Mouse (Mus musculus): Measurements from ENCODE around the gene Commd7. TPM values are rescaled to one million over a fixed set of nuclear protein-coding genes. Genes with fewer than 3 reads are reported as not detected.
"Not testable (repeated sequence)": the region's sequence is repeated elsewhere in the genome, so short reads cannot be mapped to it uniquely, and the experiment has no call there.

Gene Commd7
- polyA plus RNA-seq, 2 experiments = 34.4 to 70.4 TPM

- DNase-seq (ENCODE audit: low spot score) = no peak
- Histone ChIP-seq H3K4me1 (ENCODE audit: control insufficient read depth, insufficient read depth, low read length) (no peaks in the 10 kb centered on the region), H3K4me3 (replicated peaks; ENCODE audit: low read length) (no peak overlapping the region), H3K36me3 (ENCODE audit: control insufficient read depth, insufficient read depth, low read length) (peaks cover 8% of the 10 kb centered on the region), H3K9me3 (ENCODE audit: control insufficient read depth, low read length) (no peaks in the 10 kb centered on the region), H3K9ac (ENCODE audit: low read depth, low read length, severe bottlenecking) (no peak overlapping the region), H3K27ac (replicated peaks; ENCODE audit: low read depth, low read length) (no peak overlapping the region), H3K4me2 (replicated peaks; ENCODE audit: low read depth, low read length, severe bottlenecking) (no peak overlapping the region), H3K27me3 (ENCODE audit: control insufficient read depth, insufficient read depth, low read length) (no peaks in the 10 kb centered on the region)
- WGBS = 85% methylated on average over 2 of the region's 2 CpGs
- no peak for ATAC-seq (ENCODE audit: low FRiP score, low read depth)
- TF ChIP-seq POLR2A (IDR thresholded peaks at IDR 0.05; ENCODE audit: borderline replicate concordance, extremely low read depth, insufficient read depth, insufficient read length) = no peak
Observed at GRCm38 (mm10) chr2:153672619-153673018, 40.0 kb upstream of the Commd7 start.

DNA sequence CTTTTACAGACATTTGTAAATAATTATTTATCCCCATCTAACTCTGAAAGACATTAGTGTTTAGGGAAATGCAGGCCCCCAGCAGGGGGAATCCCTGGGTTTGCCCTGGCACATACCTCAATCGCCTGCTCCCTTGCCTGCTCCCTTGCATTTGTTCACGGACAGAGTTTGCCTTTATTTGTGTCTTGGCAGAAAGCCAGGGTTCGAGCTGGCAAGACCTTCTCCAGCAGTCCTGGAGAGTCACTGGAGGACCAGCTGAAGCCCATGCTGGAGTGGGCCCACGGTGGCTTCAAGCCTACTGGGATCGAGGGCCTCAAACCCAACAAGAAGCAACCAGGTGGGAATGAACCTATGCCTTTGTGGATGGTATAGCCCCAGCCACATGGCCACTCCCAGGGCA lies 37.5 kb upstream of the Commd7 start:
- Histone ChIP-seq H3K9ac (ENCODE audit: low read depth, low read length, severe bottlenecking) (no peak overlapping the region), H3K4me3 (replicated peaks; ENCODE audit: low read length) (no peak overlapping the region), H3K9me3 (ENCODE audit: control insufficient read depth, low read length) (no peaks in the 10 kb centered on the region), H3K4me2 (replicated peaks; ENCODE audit: low read depth, low read length, severe bottlenecking) (no peak overlapping the region), H3K4me1 (ENCODE audit: control insufficient read depth, insufficient read depth, low read length) (no peaks in the 10 kb centered on the region), H3K36me3 (ENCODE audit: control insufficient read depth, insufficient read depth, low read length) (peaks cover 20% of the 10 kb centered on the region), H3K27me3 (ENCODE audit: control insufficient read depth, insufficient read depth, low read length) (no peaks in the 10 kb centered on the region), H3K27ac (replicated peaks; ENCODE audit: low read depth, low read length) (no peak overlapping the region)
- TF ChIP-seq POLR2A (IDR thresholded peaks at IDR 0.05; ENCODE audit: borderline replicate concordance, extremely low read depth, insufficient read depth, insufficient read length) = no peak
- no peak for ATAC-seq (ENCODE audit: low FRiP score, low read depth)
- DNase-seq (ENCODE audit: low spot score) = no peak
- 61% methylated on average over 5 of the region's 5 CpGs for WGBS

- no peaks in the 10 kb centered on the region for H3K9me3 ChIP-seq (ENCODE audit: control insufficient read depth, low read length)
- H3K4me1 ChIP-seq (ENCODE audit: control insufficient read depth, insufficient read depth, low read length) = no peaks in the 10 kb centered on the region
- no peak for ATAC-seq (ENCODE audit: low FRiP score, low read depth)
- H3K27me3 ChIP-seq (ENCODE audit: control insufficient read depth, insufficient read depth, low read length) = no peaks in the 10 kb centered on the region
- H3K4me2 ChIP-seq (replicated peaks; ENCODE audit: low read depth, low read length, severe bottlenecking) = no peak overlapping the region
- no peak for TF ChIP-seq POLR2A (IDR thresholded peaks at IDR 0.05; ENCODE audit: borderline replicate concordance, extremely low read depth, insufficient read depth, insufficient read length)
- H3K27ac ChIP-seq (replicated peaks; ENCODE audit: low read depth, low read length) = no peak overlapping the region
- 63% methylated on average over 7 of the region's 7 CpGs for WGBS
- DNase-seq (ENCODE audit: low spot score) = peak; percentile 83
- no peak overlapping the region for H3K4me3 ChIP-seq (replicated peaks; ENCODE audit: low read length)
- peaks cover 20% of the 10 kb centered on the region for H3K36me3 ChIP-seq (ENCODE audit: control insufficient read depth, insufficient read depth, low read length)
- no peak overlapping the region for H3K9ac ChIP-seq (ENCODE audit: low read depth, low read length, severe bottlenecking)
Observed at GRCm38 (mm10) chr2:153668754-153669376, 36.3 kb upstream of the Commd7 start.

DNA sequence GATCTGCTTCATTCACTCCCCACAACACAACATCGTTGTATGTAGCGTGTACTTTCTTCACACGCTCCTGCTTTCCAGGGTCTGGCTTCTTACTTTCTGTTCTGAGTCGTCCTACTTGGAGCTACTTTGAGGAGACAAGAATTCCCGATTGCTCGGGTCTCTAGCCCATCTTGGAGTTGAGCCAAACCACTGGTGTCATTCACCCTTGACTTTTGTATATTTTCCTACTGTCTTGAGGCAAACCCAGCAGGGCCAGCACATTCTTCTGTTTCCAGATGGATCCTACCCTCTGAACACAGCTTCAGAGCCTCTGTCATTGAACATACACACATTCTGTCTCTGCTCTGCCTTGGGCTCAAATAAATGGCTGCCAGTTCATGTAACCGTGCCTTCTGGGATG lies 32.8 kb upstream of the Commd7 start:
- H3K4me1 ChIP-seq (ENCODE audit: control insufficient read depth, insufficient read depth, low read length) = no peaks in the 10 kb centered on the region
- peaks cover 25% of the 10 kb centered on the region for H3K36me3 ChIP-seq (ENCODE audit: control insufficient read depth, insufficient read depth, low read length)
- DNase-seq (ENCODE audit: low spot score) = no peak
- H3K4me3 ChIP-seq (replicated peaks; ENCODE audit: low read length) = no peak overlapping the region
- no peak overlapping the region for H3K4me2 ChIP-seq (replicated peaks; ENCODE audit: low read depth, low read length, severe bottlenecking)
- no peak for ATAC-seq (ENCODE audit: low FRiP score, low read depth)
- no peaks in the 10 kb centered on the region for H3K9me3 ChIP-seq (ENCODE audit: control insufficient read depth, low read length)
- H3K9ac ChIP-seq (ENCODE audit: low read depth, low read length, severe bottlenecking) = no peak overlapping the region
- no peak for TF ChIP-seq POLR2A (IDR thresholded peaks at IDR 0.05; ENCODE audit: borderline replicate concordance, extremely low read depth, insufficient read depth, insufficient read length)
- WGBS = 90% methylated on average over 7 of the region's 7 CpGs
- no peaks in the 10 kb centered on the region for H3K27me3 ChIP-seq (ENCODE audit: control insufficient read depth, insufficient read depth, low read length)
- H3K27ac ChIP-seq (replicated peaks; ENCODE audit: low read depth, low read length) = no peak overlapping the region

- peaks cover 11% of the 10 kb centered on the region; the same call in 1 of the 2 replicates for H3K36me3 ChIP-seq (ENCODE audit: control insufficient read depth, insufficient read depth, low read length)
- H3K9me3 ChIP-seq (ENCODE audit: control insufficient read depth, low read length) = no peaks in the 10 kb centered on the region
- no peak overlapping the region for H3K4me3 ChIP-seq (replicated peaks; ENCODE audit: low read length)
- no peak overlapping the region for H3K4me2 ChIP-seq (replicated peaks; ENCODE audit: low read depth, low read length, severe bottlenecking)
- ATAC-seq (ENCODE audit: low FRiP score, low read depth) = no peak
- H3K27ac ChIP-seq (replicated peaks; ENCODE audit: low read depth, low read length) = no peak overlapping the region
- no peaks in the 10 kb centered on the region for H3K4me1 ChIP-seq (ENCODE audit: control insufficient read depth, insufficient read depth, low read length)
- H3K9ac ChIP-seq (ENCODE audit: low read depth, low read length, severe bottlenecking) = no peak overlapping the region
- no peaks in the 10 kb centered on the region for H3K27me3 ChIP-seq (ENCODE audit: control insufficient read depth, insufficient read depth, low read length)
- no peak for TF ChIP-seq POLR2A (IDR thresholded peaks at IDR 0.05; ENCODE audit: borderline replicate concordance, extremely low read depth, insufficient read depth, insufficient read length)
- no peak for DNase-seq (ENCODE audit: low spot score)
- 40% methylated on average over 3 of the region's 3 CpGs for WGBS
Observed at GRCm38 (mm10) chr2:153660616-153661015, 28.0 kb upstream of the Commd7 start.

DNA sequence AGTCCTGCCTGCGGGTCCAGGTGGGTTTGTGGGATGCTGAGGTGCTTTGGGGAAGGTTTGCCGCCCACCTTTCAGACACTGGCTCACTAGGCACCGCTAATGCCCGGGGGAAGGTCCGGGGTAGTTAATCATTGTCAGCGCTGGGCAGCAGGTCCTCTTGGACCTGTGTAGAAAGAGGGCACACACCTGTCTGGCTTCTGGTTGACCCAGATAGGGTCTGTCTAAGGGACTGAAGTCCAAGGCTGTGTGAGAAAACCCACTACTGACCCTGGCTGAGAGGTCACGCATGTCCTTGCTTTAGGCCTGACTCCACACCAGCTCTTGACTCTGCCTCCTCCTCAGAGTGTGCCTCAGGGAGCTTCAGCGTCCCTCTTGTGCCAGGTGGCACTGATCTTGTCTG lies 25.1 kb upstream of the Commd7 start:
- not testable (repeated sequence) for H3K9me3 ChIP-seq (ENCODE audit: control insufficient read depth, low read length); H3K27me3 ChIP-seq (ENCODE audit: control insufficient read depth, insufficient read depth, low read length); H3K36me3 ChIP-seq (ENCODE audit: control insufficient read depth, insufficient read depth, low read length); H3K9ac ChIP-seq (ENCODE audit: low read depth, low read length, severe bottlenecking); DNase-seq (ENCODE audit: low spot score); H3K4me3 ChIP-seq (replicated peaks; ENCODE audit: low read length); ATAC-seq (ENCODE audit: low FRiP score, low read depth); H3K27ac ChIP-seq (replicated peaks; ENCODE audit: low read depth, low read length); H3K4me2 ChIP-seq (replicated peaks; ENCODE audit: low read depth, low read length, severe bottlenecking); H3K4me1 ChIP-seq (ENCODE audit: control insufficient read depth, insufficient read depth, low read length)
- WGBS = 86% methylated on average over 6 of the region's 8 CpGs
